Mouse (Mus musculus): ENCODE measurements around the gene Urah. TPM values are rescaled to one million over a fixed set of nuclear protein-coding genes. Genes with fewer than 3 reads are reported as not detected.
A peak's percentile ranks its signal among the peaks of the same experiment; 100 is the strongest.

The Urah gene
- 9.7 and 10.9 TPM in 2 replicates for polyA plus RNA-seq (2015; fragmentation: Nextera tagmentation; extraction: Ambion mirVana)

DNA sequence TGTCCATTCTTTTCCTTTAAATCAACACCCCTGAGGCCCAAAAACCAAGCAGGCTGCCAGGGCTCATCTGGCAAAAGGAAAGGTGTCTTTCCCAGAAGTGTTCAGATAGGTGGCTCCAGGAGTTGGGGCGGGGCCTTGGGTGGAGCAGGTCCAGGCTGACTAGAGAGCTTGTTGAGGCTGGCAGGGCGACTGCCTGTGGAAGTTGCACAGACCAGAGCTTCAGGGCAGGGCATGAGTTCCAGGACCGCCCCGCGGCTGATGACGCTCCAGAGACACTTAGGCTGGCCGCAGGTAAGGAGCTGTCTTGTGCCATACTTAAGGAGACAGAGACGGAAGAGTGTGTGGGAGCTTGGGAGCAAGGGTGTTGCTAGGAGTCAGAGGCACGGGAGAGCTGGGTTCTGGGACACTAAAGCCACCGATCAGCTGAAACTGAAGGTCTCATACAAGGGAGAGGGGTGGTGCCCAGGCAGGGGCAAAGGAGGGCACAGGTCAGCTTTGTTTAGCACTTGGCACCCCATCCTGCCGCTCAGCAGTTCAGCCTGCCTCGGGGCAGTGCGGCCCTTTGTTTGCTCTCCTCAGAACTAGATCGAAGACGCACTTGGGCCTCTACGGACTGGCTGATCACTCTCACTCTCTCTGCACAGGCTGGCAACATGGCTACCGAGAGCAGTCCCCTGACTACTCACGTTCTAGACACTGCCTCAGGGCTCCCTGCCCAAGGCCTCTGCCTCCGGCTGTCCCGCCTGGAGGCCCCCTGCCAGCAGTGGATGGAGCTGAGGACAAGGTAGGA, at the start of gene Urah:
Gene Urah (plus strand): TSS at position 51 of the 790 bp plus-strand sequence.
- Histone ChIP-seq H3K27ac (no peak within 1 kb of the TSS), H3K4me2 (peak within 1 kb of the TSS; percentile 38), H3K4me1 (replicated peaks) (peaks cover 14% of the 10 kb centered on the region), H3K9ac (no peak within 1 kb of the TSS), H3K9me3 (replicated peaks) (no peaks in the 10 kb centered on the region), H3K4me3 (replicated peaks) (peak within 1 kb of the TSS; percentile 7), H3K27me3 (peaks cover 33% of the 10 kb centered on the region), H3K36me3 (no peaks in the 10 kb centered on the region)
- ATAC-seq (ENCODE audit: low read depth) (peak; percentile 49), DNase-seq (no peak)
- WGBS (ENCODE audit: insufficient replicate concordance): 46% methylated on average over 20 of the region's 20 CpGs

DNA sequence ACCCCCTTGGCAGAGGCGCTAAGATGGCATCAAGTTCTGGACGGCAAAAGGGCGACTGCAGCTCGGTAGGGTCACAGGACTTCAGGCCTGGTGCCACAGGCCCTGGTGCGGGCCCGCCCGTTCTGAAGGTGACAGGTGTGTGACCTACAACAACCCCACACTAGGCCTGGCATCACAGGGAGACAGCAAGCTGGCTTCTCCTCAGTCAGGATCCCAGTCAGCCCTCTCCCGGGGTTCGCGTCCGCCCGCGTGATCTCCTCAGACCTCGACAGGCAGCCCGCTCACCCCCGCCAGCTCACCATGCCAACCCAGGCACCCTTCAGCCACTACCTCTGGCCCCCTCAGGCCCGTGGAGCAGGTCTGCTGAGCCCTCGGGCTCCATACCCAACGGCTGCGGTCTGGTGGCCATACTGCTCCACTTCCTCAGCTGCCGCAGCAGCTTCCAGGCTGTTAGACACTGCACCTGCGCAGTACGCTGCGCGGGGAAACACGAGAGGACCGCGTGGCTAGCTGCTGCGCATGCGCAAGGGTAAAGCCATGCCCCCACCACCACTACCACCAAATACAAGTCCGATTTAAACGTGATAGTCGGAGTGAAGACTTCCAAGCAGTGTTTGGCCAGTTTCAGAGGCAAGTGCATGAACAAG, 47.3 kb upstream of the Urah start, which contains the start of gene Syce1:
Gene Syce1 (minus strand): TSS at position 447 of the 647 bp plus-strand sequence.
- ATAC-seq (ENCODE audit: low read depth): no peak
- 64% methylated on average over 33 of the region's 33 CpGs for WGBS (ENCODE audit: insufficient replicate concordance)
- Histone ChIP-seq H3K27me3 (no peaks in the 10 kb centered on the region), H3K4me1 (replicated peaks) (no peaks in the 10 kb centered on the region), H3K9ac (no peak within 1 kb of the TSS), H3K4me3 (replicated peaks) (no peak within 1 kb of the TSS), H3K4me2 (no peak within 1 kb of the TSS), H3K27ac (no peak within 1 kb of the TSS), H3K36me3 (no peaks in the 10 kb centered on the region), H3K9me3 (replicated peaks) (no peaks in the 10 kb centered on the region)
- no peak for DNase-seq

DNA sequence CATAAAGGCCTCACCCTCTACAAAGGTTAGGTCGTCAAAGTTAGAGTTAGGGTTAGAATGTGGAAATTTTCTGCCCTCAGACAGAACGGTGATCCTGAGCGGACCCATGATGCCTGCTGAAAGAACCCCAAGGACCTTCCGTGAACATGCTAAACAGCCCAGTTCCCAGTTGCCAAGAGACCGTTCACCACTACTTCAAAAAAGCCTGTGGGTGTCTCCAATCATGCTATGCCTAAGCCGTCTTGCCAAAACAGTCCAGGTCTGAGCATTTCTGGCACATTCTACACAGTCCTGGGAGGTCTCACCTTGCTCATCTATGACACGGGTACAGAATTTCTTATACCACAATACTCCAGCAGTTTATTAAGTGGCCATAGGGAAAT, 46.8 kb upstream of the Urah start:
- Histone ChIP-seq H3K36me3 (no peaks in the 10 kb centered on the region), H3K9me3 (replicated peaks) (no peaks in the 10 kb centered on the region)
- WGBS (ENCODE audit: insufficient replicate concordance): 72% methylated on average over 7 of the region's 7 CpGs

DNA sequence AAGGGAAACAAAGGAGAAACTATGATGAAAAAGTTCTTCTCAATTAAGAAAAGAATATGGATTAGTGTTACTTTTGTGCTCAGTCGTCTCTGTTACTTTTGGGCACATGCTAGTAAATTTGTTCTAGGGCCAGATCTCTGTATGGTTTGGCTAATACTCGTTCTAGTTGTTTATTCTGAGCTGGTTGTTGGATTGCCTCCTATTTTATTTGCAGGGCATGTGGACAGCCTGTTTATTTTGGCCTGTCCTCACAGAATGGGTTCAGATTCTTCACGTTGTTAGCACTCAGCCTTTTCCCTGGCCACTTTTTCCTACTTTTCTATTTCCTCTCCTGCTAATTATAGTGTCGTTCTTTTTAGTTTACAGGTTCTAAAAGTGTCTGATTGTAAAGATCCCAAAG, 41.3 kb upstream of the Urah start:
- Histone ChIP-seq H3K27me3 (no peaks in the 10 kb centered on the region), H3K4me1 (replicated peaks) (no peaks in the 10 kb centered on the region), H3K36me3 (no peaks in the 10 kb centered on the region), H3K9ac (no peak overlapping the region), H3K9me3 (replicated peaks) (no peaks in the 10 kb centered on the region), H3K4me3 (replicated peaks) (no peak overlapping the region), H3K4me2 (no peak overlapping the region), H3K27ac (no peak overlapping the region)
- DNase-seq: no peak
- 53% methylated on average over 4 of the region's 4 CpGs for WGBS (ENCODE audit: insufficient replicate concordance)
- no peak for ATAC-seq (ENCODE audit: low read depth)

More for the DNA sequence above, 46.8 kb upstream of the Urah start:
- ATAC-seq (ENCODE audit: low read depth): no peak
- H3K4me1 ChIP-seq (replicated peaks): no peaks in the 10 kb centered on the region
- no peak overlapping the region for H3K27ac ChIP-seq
- H3K4me3 ChIP-seq (replicated peaks): no peak overlapping the region
- no peaks in the 10 kb centered on the region for H3K27me3 ChIP-seq
- DNase-seq: no peak
- no peak overlapping the region for H3K4me2 ChIP-seq
- no peak overlapping the region for H3K9ac ChIP-seq

DNA sequence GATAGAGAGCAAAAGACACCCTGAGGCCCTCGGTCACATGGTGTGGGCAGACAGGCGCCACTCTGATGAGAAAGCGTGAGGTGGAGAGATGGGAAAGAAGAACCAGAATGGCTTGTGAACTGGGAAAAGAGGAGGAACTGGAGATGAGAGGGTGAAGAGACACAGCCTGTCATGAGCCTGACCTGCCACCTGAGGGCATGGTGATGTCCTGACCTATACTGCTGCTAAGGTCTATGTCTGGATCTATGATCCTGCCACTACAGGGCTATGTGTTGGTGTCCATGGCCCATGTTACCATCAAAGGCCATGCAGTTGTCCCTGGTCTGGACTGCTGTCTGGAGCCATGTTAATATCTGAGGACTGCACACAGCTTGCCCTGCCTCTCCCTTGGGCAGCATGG, 37.2 kb upstream of the Urah start:
- Histone ChIP-seq H3K36me3 (no peaks in the 10 kb centered on the region), H3K9me3 (replicated peaks) (no peaks in the 10 kb centered on the region), H3K27me3 (no peaks in the 10 kb centered on the region), H3K4me3 (replicated peaks) (no peak overlapping the region), H3K4me2 (no peak overlapping the region), H3K27ac (no peak overlapping the region), H3K9ac (no peak overlapping the region), H3K4me1 (replicated peaks) (no peaks in the 10 kb centered on the region)
- DNase-seq (no peak), ATAC-seq (ENCODE audit: low read depth) (no peak; the same call in 1 of the 2 replicates)
- WGBS (ENCODE audit: insufficient replicate concordance): 73% methylated on average over 3 of the region's 3 CpGs

DNA sequence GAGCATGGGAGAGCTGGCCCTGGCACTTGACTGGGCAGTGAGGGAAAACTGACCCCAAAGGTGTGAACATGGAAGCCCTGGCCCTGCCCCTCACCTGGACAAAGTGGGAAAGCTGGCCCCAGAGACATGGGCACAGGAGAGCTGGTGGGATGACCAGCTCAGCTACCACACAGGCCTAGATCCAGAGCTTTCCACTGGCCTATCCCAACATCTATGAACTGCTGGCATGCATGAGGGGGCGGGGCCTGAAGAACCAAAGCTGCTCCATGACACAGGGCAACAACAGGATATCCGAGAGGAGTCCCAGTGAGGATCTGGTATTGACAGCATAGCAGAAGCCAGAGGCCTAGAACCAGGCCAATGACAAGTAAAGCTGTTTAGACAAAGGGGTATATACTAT, 36.6 kb upstream of the Urah start:
- H3K27me3 ChIP-seq: no peaks in the 10 kb centered on the region
- H3K9me3 ChIP-seq (replicated peaks): no peaks in the 10 kb centered on the region
- H3K4me1 ChIP-seq (replicated peaks): no peaks in the 10 kb centered on the region
- 55% methylated on average over 2 of the region's 2 CpGs for WGBS (ENCODE audit: insufficient replicate concordance)
- ATAC-seq (ENCODE audit: low read depth): no peak
- no peak overlapping the region for H3K27ac ChIP-seq
- no peak overlapping the region for H3K4me2 ChIP-seq
- DNase-seq: no peak
- no peak overlapping the region for H3K4me3 ChIP-seq (replicated peaks)
- H3K9ac ChIP-seq: no peak overlapping the region
- H3K36me3 ChIP-seq: no peaks in the 10 kb centered on the region

DNA sequence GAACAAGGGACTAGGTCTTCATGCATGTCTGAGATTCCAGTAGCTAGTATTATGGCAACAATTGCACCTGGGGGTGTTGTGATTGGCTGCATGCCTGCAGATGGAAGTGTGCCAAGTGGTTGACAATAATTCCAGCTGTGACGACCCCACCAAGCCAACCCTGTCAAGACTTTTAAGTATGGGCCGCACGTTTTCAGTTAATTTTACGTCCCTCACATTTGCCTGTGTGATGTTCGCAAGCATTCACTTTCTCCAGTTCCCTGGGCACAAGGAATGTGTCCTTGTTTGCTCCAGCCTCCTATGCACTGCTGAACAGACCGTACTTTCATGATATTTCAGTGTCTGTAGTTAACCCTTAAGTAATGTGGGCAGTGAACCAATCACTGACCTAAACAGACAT, 32.2 kb upstream of the Urah start:
- no peak overlapping the region for H3K27ac ChIP-seq
- ATAC-seq (ENCODE audit: low read depth) (no peak), DNase-seq (no peak)
- no peak overlapping the region for H3K4me3 ChIP-seq (replicated peaks)
- H3K4me1 ChIP-seq (replicated peaks): no peaks in the 10 kb centered on the region
- no peaks in the 10 kb centered on the region for H3K27me3 ChIP-seq
- 69% methylated on average over 6 of the region's 6 CpGs for WGBS (ENCODE audit: insufficient replicate concordance)
- H3K36me3 ChIP-seq: no peaks in the 10 kb centered on the region
- H3K4me2 ChIP-seq: no peak overlapping the region
- H3K9ac ChIP-seq: no peak overlapping the region
- H3K9me3 ChIP-seq (replicated peaks): no peaks in the 10 kb centered on the region

DNA sequence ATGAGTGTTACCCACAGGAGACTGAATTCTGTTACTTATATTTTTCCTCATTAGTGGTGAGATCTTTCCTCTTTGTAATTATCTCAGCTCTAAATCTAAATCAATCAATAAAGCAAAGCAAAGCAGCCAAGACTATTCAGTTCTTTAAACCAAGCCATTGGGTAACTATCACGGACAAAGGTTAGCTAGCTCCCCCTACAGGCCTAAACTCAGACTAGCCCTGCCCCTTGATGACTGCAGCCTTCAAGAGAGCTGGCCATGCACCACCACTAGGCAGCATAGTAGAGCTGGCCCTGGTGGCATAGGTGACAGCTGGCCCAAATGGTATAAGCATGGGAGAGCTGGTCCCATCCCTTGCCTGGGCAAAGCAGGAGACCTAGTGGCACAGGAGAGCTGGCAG, 29.1 kb upstream of the Urah start:
- Histone ChIP-seq H3K9ac (no peak overlapping the region), H3K27ac (no peak overlapping the region), H3K4me2 (no peak overlapping the region), H3K4me3 (replicated peaks) (no peak overlapping the region), H3K9me3 (replicated peaks) (no peaks in the 10 kb centered on the region), H3K36me3 (no peaks in the 10 kb centered on the region), H3K27me3 (no peaks in the 10 kb centered on the region), H3K4me1 (replicated peaks) (no peaks in the 10 kb centered on the region)
- ATAC-seq (ENCODE audit: low read depth) (peak; percentile 67), DNase-seq (no peak)
- 10% methylated on average over 1 of the region's 1 CpGs for WGBS (ENCODE audit: insufficient replicate concordance)

DNA sequence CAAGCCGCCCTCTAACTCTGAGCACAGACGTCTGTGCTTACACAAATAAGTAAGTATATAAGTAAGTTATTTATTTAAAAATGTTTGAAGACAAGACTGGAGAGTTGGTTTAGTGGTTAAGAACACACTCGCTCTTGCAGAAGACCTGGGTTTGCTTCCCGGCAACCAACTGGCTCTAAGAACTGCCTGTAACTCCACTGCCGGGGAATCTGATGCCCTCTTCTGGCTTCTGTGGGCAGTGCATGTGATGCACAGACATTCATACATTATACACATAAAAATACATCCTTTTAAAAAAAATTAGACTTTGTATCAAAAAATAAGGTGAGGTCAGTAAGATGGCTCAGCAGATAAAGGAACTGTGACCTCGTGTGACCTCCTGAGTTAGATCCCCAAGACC, 24.3 kb upstream of the Urah start:
- WGBS (ENCODE audit: insufficient replicate concordance): 75% methylated on average over 6 of the region's 6 CpGs
- no peak overlapping the region for H3K27ac ChIP-seq
- H3K4me3 ChIP-seq (replicated peaks): no peak overlapping the region
- no peaks in the 10 kb centered on the region for H3K9me3 ChIP-seq (replicated peaks)
- H3K36me3 ChIP-seq: no peaks in the 10 kb centered on the region
- no peak for DNase-seq
- ATAC-seq (ENCODE audit: low read depth): no peak
- H3K4me2 ChIP-seq: no peak overlapping the region
- no peaks in the 10 kb centered on the region for H3K27me3 ChIP-seq
- no peaks in the 10 kb centered on the region for H3K4me1 ChIP-seq (replicated peaks)
- H3K9ac ChIP-seq: no peak overlapping the region

DNA sequence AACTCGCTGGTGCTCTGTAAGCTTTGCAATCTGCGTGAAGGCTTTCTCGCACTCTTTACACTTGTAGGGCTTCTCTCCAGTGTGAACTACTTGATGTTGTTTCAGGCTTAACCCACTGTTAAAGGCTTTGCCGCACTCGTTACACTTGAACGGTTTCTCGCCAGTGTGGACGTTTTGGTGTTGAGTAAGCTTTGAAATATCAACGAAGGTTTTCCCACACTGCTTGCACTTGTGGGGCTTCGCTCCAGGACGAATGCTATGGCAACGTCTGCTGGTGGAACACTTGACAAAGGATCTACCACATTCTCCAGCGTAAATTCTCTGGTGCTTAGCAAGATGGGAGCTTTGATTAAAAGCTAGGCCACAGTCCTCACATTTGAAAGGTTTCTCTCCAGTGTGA, 23.1 kb upstream of the Urah start:
- Histone ChIP-seq H3K4me2 (no peak overlapping the region), H3K36me3 (no peaks in the 10 kb centered on the region), H3K9me3 (replicated peaks) (no peaks in the 10 kb centered on the region), H3K4me3 (replicated peaks) (no peak overlapping the region), H3K9ac (no peak overlapping the region), H3K27me3 (no peaks in the 10 kb centered on the region), H3K4me1 (replicated peaks) (no peaks in the 10 kb centered on the region), H3K27ac (no peak overlapping the region)
- DNase-seq (no peak), ATAC-seq (ENCODE audit: low read depth) (no peak)
- 75% methylated on average over 13 of the region's 13 CpGs for WGBS (ENCODE audit: insufficient replicate concordance)

DNA sequence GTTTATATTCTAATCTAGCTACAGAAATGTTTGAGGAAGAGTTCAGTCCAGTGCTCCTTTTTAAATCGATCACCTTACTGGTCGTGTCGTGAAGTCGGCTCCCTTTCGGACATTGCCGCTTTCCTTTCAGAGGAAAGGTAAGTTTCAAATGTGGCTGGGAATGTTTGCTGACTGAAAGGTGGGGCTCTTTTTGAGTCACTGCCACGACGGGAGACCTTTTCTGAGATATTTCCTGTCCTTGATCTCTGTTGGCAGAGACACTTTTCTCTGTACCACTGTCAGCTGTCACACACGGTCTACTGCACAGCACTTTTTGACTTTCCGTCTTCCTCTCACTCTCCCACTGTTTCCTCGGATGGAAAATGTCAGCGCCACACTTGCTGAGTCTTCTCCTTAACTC, 22.0 kb upstream of the Urah start:
- no peak overlapping the region for H3K4me3 ChIP-seq (replicated peaks)
- no peaks in the 10 kb centered on the region for H3K4me1 ChIP-seq (replicated peaks)
- DNase-seq (no peak), ATAC-seq (ENCODE audit: low read depth) (no peak)
- no peaks in the 10 kb centered on the region for H3K36me3 ChIP-seq
- no peak overlapping the region for H3K9ac ChIP-seq
- H3K4me2 ChIP-seq: no peak overlapping the region
- no peak overlapping the region for H3K27ac ChIP-seq
- no peaks in the 10 kb centered on the region for H3K9me3 ChIP-seq (replicated peaks)
- no peaks in the 10 kb centered on the region for H3K27me3 ChIP-seq
- WGBS (ENCODE audit: insufficient replicate concordance): 77% methylated on average over 12 of the region's 12 CpGs

DNA sequence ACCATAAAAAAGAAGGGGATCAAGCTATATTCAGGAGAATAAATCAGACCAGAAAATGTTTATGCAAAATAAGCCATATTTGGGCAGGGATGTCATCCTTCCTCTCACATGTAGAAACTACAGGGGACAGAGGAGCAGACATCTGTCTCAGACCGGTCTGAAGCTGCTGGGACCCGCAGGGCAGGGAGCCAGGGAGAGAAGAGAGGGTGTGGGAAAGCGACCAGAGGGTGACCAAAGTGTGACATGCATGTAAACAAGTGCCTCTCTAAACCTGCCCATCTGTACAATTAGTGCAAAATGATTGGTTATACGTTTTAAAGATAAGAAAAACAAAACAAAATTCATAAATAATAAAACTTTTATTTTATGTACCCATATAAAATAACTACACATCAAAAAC, 14.6 kb upstream of the Urah start:
- Histone ChIP-seq H3K36me3 (no peaks in the 10 kb centered on the region), H3K27ac (no peak overlapping the region), H3K9me3 (replicated peaks) (no peaks in the 10 kb centered on the region), H3K4me2 (no peak overlapping the region), H3K27me3 (0 out of 2 replicates have a peak, but pooled peaks cover 2% of the 10 kb centered on the region), H3K4me3 (replicated peaks) (no peak overlapping the region), H3K9ac (no peak overlapping the region), H3K4me1 (replicated peaks) (peaks cover 10% of the 10 kb centered on the region)
- DNase-seq (no peak), ATAC-seq (ENCODE audit: low read depth) (no peak)
- WGBS (ENCODE audit: insufficient replicate concordance): 58% methylated on average over 4 of the region's 4 CpGs
